Mouse (Mus musculus) stomach, embryonic 15.5 days (tissue): Measurements from ENCODE around the gene Zbtb9. TPM values are rescaled to one million over a fixed set of nuclear protein-coding genes. Genes with fewer than 3 reads are reported as not detected.

ENCODE experiments used
- ATAC-seq: fragments of 200-750 bp; cut with Nextera tagmentation; 2 replicates; pipeline ENCODE4 v1.8.0; 2017; ENCODE audit warnings: low read depth, moderate number of reproducible peaks, moderate TSS enrichment; ENCODE audit not compliant: insufficient read depth, low FRiP score
- H3K27ac ChIP-seq: fragments of 300-500 bp; sonication (generic); 2 replicates; pipeline ENCODE4 v1.5.1; 2015; ENCODE audit warnings: mild to moderate bottlenecking, inconsistent platforms
- H3K27me3 ChIP-seq: fragments of 300-500 bp; sonication (generic); replicated peaks from 2 replicates; pipeline ENCODE4 v1.6.1; 2015; ENCODE audit warnings: inconsistent platforms
- H3K36me3 ChIP-seq: fragments of 300-500 bp; sonication (generic); 2 replicates; pipeline ENCODE4 v1.6.1; 2015; ENCODE audit warnings: inconsistent platforms
- H3K4me1 ChIP-seq: fragments of 300-500 bp; sonication (generic); 2 replicates; pipeline ENCODE4 v1.6.1; 2015; ENCODE audit warnings: inconsistent platforms
- H3K4me2 ChIP-seq: fragments of 300-500 bp; sonication (generic); 2 replicates; pipeline ENCODE4 v1.6.1; 2015; ENCODE audit warnings: mild to moderate bottlenecking, inconsistent platforms
- H3K4me3 ChIP-seq: fragments of 300-500 bp; sonication (generic); replicated peaks from 2 replicates; pipeline ENCODE4 v1.5.1; 2015; ENCODE audit warnings: inconsistent platforms
- H3K9ac ChIP-seq: fragments of 300-500 bp; sonication (generic); 2 replicates; pipeline ENCODE4 v1.6.1; 2015; ENCODE audit warnings: inconsistent platforms
- H3K9me3 ChIP-seq: fragments of 300-500 bp; sonication (generic); 2 replicates; pipeline ENCODE4 v1.6.1; 2016; ENCODE audit warnings: inconsistent platforms
- WGBS: fragments of 180-500 bp; shearing (Covaris S2); methylation state at CpG from one replicate; pipeline ENCODE4 v1.1.7; 2015; 5-methylcytosine and 5-hydroxymethylcytosine counted together
- polyA plus RNA-seq: library from polyadenylated mRNA; unstranded; fragments of >200 nt; fragmentation: Nextera tagmentation; extraction: Ambion mirVana; gene quantifications from 2 replicates; pipeline ENCODE4 v1.2.1, GENCODE M21; 2015

The Zbtb9 gene
- polyA plus RNA-seq, 1 experiment from 2014 or later = 13.3 TPM

DNA sequence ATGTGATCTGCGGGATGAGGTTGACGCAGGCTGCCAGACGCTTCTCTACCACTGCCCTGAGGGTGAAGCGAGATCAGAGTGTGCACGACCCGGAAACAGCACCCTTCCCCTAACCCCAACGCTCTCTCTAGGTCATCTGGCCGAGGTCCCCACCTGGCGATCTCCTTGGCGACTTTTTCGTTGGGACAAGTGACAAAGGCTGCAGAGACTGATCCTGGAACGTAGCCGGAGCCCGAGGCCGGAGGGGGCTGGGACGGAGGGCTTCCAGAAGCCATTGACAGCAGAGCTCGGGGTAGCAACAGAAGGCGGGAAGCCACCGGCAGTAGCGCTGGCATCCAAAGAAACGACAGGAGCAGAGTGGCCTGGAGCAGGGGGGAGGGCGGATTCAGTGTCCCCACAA, 34.2 kb upstream of the Zbtb9 start:
- no peak for ATAC-seq
- peaks cover 24% of the 10 kb centered on the region for H3K36me3 ChIP-seq
- WGBS = under 1% methylated on average over 22 of the region's 22 CpGs
- no peaks in the 10 kb centered on the region for H3K27me3 ChIP-seq
- peaks cover 33% of the 10 kb centered on the region for H3K4me1 ChIP-seq
- H3K9me3 ChIP-seq = no peaks in the 10 kb centered on the region
- peak overlapping the region; percentile 67 for H3K9ac ChIP-seq
- peak overlapping the region; percentile 63 for H3K4me3 ChIP-seq
- peak overlapping the region; percentile 90 for H3K27ac ChIP-seq
- H3K4me2 ChIP-seq = peak overlapping the region; percentile 96

DNA sequence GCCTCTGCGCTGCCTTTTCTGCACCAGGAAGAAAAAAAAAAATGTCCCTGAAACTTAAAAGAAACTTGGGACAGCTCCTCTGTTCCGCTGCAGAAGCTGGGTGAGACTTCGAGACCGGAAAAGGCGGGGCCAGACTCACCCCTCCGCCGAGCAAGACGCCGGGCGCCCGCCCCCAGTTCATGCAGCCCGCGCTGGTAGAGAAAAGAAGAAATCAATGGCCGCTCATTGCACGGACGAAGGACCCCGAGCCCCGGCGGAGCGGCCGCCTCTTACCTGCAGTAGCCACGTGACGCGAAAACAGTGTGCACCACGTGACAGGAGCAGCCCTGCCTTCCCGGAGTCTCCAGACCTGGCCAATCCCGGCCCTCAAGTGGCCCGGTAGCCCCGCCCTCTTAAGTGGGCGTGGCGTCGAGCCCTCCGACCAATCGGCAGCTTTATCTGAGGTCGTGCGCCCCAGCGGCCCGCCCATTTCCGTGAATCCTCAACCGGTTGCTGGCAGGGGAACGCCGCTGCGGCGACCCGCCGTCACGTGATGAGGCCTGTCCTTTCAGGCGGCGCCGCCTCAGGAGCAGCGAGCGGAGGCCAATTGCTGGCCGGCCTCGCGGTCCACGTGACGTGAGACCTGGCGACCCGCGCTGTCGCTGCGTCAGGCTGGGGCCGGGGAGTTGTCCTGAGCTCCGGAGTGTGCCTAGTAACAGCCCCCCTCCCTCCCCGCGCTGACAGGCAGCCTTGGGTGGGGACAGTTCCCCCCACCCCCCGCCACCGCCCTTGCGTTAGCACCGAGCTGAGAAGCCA, 33.6 kb upstream of the Zbtb9 start, which contains the start of gene Cuta:
TSS of gene Cuta (minus strand) at position 392 of the 795 bp plus-strand sequence.
- H3K4me2 ChIP-seq = peak within 1 kb of the TSS; percentile 96
- H3K9me3 ChIP-seq = no peaks in the 10 kb centered on the region
- H3K4me3 ChIP-seq = peak within 1 kb of the TSS; percentile 63
- H3K27me3 ChIP-seq = no peaks in the 10 kb centered on the region
- H3K27ac ChIP-seq = peak within 1 kb of the TSS; percentile 95
- ATAC-seq = peak; percentile 93
- WGBS = under 1% methylated on average over 68 of the region's 70 CpGs
- peaks cover 22% of the 10 kb centered on the region for H3K36me3 ChIP-seq
- peak within 1 kb of the TSS; percentile 67 for H3K9ac ChIP-seq
- peaks cover 27% of the 10 kb centered on the region for H3K4me1 ChIP-seq

DNA sequence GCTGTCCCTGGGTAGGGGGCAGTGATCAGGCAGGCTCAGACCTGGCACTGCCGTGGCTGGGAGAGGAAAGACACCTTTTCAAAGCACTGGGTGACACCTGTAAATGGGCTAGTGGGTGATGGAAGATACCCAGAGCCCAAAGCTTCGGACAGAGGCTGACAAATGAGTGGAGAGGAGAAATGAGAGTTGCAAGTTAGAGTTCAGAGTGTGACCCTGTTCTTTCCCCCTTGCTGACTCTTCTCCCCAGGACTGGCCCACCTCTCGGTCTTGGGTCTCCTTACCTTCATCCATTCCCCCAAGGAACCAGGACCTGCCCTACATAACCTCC, 33.0 kb upstream of the Zbtb9 start:
- WGBS = 2% methylated on average over 3 of the region's 3 CpGs
- no peak for ATAC-seq

DNA sequence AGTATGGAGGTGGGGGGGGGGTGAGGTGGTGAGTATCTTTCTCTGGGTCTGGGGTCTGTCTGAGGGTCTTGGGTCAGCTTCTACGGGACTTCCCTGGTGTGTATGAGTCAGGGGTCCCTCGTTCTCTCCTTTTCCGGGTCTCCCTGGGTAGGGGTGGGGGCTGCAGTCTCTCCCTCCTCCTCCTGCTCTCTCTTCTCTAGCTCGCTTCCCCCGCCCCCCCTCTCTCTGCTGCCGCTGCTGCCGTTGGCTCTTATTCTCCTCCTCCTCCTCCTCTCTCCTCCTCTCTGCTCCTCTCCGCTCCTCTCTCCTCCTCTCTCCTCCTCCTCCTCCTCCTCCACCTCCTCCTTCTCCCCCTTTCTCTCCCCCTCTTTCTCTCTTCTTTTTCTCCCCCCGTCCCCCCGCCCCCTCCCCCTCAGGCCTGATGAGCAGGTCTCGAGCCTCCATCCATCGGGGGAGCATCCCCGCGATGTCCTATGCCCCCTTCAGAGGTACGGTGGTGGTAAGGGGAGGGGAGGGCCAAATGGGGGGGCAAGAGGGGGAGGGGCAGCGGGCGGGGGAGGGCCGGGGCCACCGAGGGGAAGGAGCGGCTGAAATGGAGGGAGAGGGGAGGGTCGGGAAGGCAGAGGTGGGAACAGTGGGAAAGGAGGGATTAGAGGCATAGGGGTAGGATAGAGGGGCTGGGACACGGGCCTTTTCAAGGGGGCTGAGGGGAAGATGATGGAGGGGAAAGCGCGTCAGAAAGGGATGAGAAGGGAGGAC, 31.8 kb upstream of the Zbtb9 start, which contains the start of gene Syngap1:
TSS of gene Syngap1 (plus strand) at position 223 of the 759 bp plus-strand sequence.
- Histone ChIP-seq H3K27ac (peak within 1 kb of the TSS; percentile 95), H3K4me3 (peak within 1 kb of the TSS; percentile 63), H3K4me1 (peaks cover 36% of the 10 kb centered on the region), H3K36me3 (peaks cover 12% of the 10 kb centered on the region), H3K9ac (peak within 1 kb of the TSS; percentile 66; the same call in 1 of the 2 replicates), H3K4me2 (peak within 1 kb of the TSS; percentile 84), H3K27me3 (no peaks in the 10 kb centered on the region), H3K9me3 (no peaks in the 10 kb centered on the region)
- ATAC-seq = no peak
- WGBS = 3% methylated on average over 16 of the region's 24 CpGs

More for the DNA sequence above, 33.0 kb upstream of the Zbtb9 start:
- peak overlapping the region; percentile 95 for H3K27ac ChIP-seq
- peaks cover 19% of the 10 kb centered on the region for H3K36me3 ChIP-seq
- no peaks in the 10 kb centered on the region for H3K9me3 ChIP-seq
- peak overlapping the region; percentile 66; the same call in 1 of the 2 replicates for H3K9ac ChIP-seq
- no peaks in the 10 kb centered on the region for H3K27me3 ChIP-seq
- H3K4me3 ChIP-seq = peak overlapping the region; percentile 63
- peaks cover 27% of the 10 kb centered on the region for H3K4me1 ChIP-seq
- peak overlapping the region; percentile 84 for H3K4me2 ChIP-seq

DNA sequence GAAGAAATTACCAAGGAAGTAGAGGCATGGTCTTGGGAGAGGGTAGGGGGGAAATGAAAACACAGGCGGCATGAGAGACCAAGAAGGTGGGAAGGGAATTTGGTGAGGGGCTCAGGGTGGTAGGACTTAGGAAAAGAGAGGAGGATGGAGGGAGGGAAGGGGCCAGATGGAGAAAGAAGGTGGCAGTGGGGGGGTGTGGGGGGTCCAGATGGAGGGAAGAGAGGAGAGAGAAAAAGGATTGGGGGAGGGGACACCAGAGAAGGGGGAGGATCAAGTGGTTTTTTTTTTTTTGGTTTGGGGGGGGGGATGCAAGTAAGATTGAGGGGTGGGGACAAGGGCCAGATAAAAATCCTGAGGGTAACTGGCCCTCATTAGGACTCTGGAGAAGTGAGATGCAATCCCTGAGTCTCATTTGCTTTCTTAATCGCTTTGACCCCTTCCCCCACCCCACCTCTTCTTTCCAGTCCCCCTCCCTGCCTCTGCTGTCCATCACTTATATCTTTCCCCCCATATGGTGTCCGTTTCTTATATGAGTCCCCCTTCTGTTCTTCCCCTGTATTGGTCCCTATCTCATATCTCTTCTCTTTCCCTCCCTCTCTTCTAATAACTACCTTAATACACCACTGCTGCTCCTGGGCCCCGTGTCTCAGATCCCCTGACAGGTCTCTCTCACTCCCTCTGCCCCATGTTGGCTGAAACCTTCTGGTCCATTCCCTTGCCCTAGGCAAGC, 31.0 kb upstream of the Zbtb9 start:
- Histone ChIP-seq H3K27ac (peak overlapping the region; percentile 68; the same call in 1 of the 2 replicates), H3K27me3 (no peaks in the 10 kb centered on the region), H3K4me1 (peaks cover 42% of the 10 kb centered on the region), H3K9ac (no peak overlapping the region), H3K4me3 (peak overlapping the region; percentile 44), H3K36me3 (peaks cover 5% of the 10 kb centered on the region; the same call in 1 of the 2 replicates), H3K4me2 (peak overlapping the region; percentile 84), H3K9me3 (no peaks in the 10 kb centered on the region)
- 18% methylated on average over 4 of the region's 4 CpGs for WGBS
- ATAC-seq = no peak

DNA sequence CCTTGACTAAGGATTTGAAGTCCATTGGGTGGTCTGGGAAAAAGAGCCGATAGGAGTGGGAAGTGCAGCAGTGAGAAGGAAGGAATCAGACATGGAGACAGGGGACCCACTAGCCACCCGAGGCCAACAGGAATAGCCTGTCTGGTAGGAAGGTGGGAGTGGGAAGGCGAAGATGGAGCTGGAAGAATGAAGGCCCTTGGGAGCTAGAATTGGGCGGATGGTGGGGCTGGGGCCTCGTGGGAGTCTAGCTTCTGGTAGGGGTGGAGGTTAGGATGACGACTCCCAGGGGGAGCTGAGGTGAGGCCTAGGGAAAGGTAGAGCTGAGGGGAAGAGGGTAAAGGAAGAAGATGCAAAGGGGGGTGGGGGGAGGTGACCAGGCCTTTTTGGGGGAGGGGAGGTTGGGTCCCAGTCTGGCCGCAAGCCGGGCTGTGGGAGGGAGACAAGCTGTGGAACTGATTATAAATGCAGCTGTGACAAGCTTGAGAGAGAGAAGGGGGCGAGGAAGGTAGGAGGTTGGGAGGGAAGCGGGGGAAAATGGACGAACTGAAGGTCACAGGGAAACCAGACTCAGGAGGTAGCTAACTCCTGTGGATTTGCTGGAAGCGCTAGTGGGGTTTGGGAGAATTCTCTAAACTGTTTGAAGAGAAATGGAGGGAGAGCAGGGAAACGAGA, 27.0 kb upstream of the Zbtb9 start:
- Histone ChIP-seq H3K36me3 (no peaks in the 10 kb centered on the region), H3K4me2 (peak overlapping the region; percentile 68), H3K4me1 (peaks cover 39% of the 10 kb centered on the region), H3K9me3 (no peaks in the 10 kb centered on the region), H3K27me3 (no peaks in the 10 kb centered on the region), H3K27ac (peak overlapping the region; percentile 58), H3K9ac (0 out of 2 replicates have a peak overlapping the region, but pooled peaks have one; percentile 5), H3K4me3 (peak overlapping the region; percentile 39)
- WGBS = 31% methylated on average over 13 of the region's 13 CpGs
- ATAC-seq = no peak

DNA sequence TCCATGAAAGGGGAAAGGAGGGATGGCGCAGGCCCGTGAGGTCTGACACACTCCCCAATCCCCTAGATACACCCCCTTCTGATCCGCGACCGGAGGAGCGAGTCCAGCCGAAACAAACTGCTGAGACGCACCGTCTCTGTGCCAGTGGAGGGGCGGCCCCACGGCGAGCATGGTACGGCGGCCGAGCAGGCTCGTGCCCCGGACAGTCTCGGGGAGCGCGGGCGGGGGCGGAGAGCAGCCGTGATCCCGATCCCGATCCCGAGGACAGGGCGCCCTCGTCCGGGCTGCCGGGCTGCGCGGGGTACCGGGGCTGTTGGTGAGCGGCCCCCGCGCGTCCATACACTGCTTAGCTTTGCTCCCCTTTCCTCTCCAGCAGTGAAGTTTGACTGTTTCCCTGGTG, 26.4 kb upstream of the Zbtb9 start:
- Histone ChIP-seq H3K9me3 (no peaks in the 10 kb centered on the region), H3K9ac (peak overlapping the region; percentile 5; the same call in 1 of the 2 replicates), H3K27me3 (no peaks in the 10 kb centered on the region), H3K4me2 (peak overlapping the region; percentile 68), H3K27ac (peak overlapping the region; percentile 58), H3K4me3 (peak overlapping the region; percentile 39), H3K36me3 (no peaks in the 10 kb centered on the region), H3K4me1 (peaks cover 45% of the 10 kb centered on the region)
- WGBS = 4% methylated on average over 37 of the region's 37 CpGs
- peak; percentile 56; the same call in 1 of the 2 replicates for ATAC-seq

DNA sequence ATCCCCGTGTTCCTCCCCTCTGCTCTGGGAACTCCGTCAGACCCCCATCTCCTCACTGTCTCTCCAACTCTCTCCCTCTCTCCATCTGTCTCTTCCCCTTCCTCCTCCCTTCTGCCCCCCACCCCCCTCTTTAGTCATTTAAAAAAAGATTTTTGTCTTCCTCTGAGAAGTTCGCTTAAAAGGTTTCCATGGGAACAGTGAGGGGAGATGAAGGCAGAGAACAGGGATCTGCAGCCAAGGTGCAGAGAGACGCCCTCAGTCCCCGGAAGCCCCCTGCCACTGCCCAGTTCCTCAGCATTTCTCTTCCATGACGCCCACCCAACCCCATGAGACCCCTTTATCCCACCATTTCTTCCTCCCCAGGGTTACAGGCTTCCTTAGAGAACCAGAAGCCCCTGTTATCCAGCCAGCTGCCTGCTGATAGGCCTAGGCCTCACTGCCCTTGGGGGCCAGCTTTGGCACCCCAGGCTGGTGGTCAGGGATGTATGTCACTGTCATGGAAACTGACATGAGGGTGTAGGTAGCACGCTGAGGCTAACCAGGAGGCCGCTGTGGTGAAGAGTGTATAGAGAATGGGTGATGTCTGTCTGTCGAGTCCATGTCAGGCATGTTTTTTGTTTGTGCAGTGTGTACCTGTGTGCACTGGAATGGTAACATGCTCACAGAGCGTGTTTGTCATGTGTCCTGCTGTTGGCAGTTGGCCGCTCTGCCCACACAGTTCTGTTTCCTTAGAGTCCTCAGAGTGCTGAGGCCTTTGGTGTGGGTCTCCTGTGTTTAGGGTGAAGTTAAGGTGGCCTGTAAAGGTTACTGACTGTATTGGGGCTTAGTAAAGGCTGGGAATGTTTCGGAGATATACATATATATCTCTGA, 25.5 kb upstream of the Zbtb9 start:
- Histone ChIP-seq H3K9ac (no peak overlapping the region), H3K27ac (peak overlapping the region; percentile 58; the same call in 1 of the 2 replicates), H3K4me2 (peak overlapping the region; percentile 68), H3K4me3 (peak overlapping the region; percentile 39; the same call in 1 of the 2 replicates), H3K4me1 (peaks cover 54% of the 10 kb centered on the region), H3K9me3 (no peaks in the 10 kb centered on the region), H3K36me3 (no peaks in the 10 kb centered on the region), H3K27me3 (no peaks in the 10 kb centered on the region)
- no peak for ATAC-seq
- WGBS = 60% methylated on average over 12 of the region's 12 CpGs

DNA sequence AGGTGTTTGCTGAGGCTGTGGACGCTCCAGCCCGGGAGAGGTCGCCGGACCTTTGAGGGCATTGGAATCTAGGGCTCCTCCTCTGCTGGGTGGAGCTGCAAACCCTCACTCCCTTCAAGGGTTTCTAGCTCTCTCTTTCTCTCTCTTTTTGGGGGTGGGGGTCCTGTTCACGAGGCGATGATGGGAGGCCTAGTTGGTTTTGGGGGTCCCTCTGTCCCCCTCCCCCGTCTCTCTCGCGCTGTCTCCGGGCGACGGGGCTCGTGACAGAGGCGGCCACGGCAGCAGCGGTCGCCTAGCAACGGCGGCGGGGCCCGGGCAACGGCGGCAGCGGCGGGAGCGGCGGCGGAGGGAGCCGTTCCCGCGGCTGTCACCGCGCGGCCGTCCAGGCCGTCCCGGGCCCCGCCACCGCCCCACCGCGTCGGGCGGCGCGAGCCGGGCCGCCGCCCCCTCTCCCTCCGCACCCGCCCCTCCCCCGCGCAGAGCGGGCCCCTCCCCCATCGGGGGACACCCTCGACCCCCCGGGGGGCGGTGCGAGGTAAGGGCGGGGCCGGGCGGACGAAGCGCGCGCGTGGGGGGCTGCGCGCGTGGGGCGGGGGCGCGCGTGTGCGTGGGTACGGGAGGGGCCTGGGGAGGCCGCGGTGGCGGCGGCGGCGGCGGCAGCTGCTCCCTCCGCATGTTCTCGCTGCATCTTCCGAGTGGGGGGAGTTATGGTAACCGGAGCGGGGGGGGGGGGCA, 24.5 kb upstream of the Zbtb9 start:
- no peaks in the 10 kb centered on the region for H3K36me3 ChIP-seq
- H3K9me3 ChIP-seq = no peaks in the 10 kb centered on the region
- peak overlapping the region; percentile 66 for H3K4me3 ChIP-seq
- H3K4me2 ChIP-seq = peak overlapping the region; percentile 97
- WGBS = 2% methylated on average over 33 of the region's 87 CpGs
- ATAC-seq = no peak
- peaks cover 62% of the 10 kb centered on the region for H3K4me1 ChIP-seq
- H3K27ac ChIP-seq = peak overlapping the region; percentile 57; the same call in 1 of the 2 replicates
- H3K9ac ChIP-seq = peak overlapping the region; percentile 55
- no peaks in the 10 kb centered on the region for H3K27me3 ChIP-seq
